11 mouse cellular contexts compared by ENCODE assay signal in the genomic region with DNA sequence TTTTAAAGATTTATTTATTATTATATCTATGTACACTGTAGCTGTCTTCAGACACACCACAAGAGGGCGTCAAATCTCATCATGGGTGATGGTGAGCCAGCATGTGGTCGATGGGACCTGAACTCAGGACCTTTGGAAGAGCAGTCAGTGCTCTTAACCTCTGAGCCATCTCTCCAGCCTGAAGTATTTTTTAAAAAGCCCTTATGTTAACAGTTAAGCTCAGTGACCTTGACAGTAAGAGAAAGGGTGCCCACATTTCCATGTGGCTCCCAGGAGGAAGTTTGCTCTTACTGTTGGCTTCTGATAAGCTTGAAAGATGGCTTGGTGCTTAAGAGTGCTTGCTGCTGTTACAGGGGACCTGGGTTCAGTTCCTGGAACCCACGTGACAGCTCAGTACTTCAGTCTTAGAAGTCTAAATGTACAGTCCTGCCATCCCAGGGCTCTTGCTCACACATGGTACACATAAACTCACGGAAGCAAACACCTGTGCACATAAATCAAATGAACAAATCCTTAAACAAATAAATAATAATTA. TPM values are rescaled to one million over a fixed set of nuclear protein-coding genes. Genes with fewer than 3 reads are reported as not detected.
DNase-seq lines count a peak whose midpoint lies in the region; ATAC-seq and TF ChIP-seq lines count a peak whose summit lies in the region.
"Had no signal": no experiment of that assay in that cellular context is flagged by ENCODE, and none has a peak within 500 bp of the region (broad histone marks: within the 10 kb centered on the region; RNA-seq: fewer than 3 reads in every experiment).

No protein-coding gene starts in this region.

- CTCF ChIA-PET in Patski (lab: Charles Lee) = no interaction called here

- no peak for ATAC-seq in limb, embryonic 13.5 days (ENCODE audit: low FRiP score, low read depth)
- no peak for ATAC-seq in Patski
- peak; percentile 58 for ATAC-seq in liver, embryonic 11.5 days (replicated peaks; ENCODE audit: low FRiP score)
- ATAC-seq in stomach, postnatal 0 days (ENCODE audit: low FRiP score, low TSS enrichment) = peak; percentile 53
- ATAC-seq: hindbrain, embryonic 16.5 days had no signal

- H3K9me3 ChIP-seq in limb, embryonic 13.5 days = no peaks in the 10 kb centered on the region
- H3K9me3 ChIP-seq in limb, embryonic 10.5 days (replicated peaks) = no peaks in the 10 kb centered on the region
- H3K9me3 ChIP-seq in liver, embryonic 11.5 days (ENCODE audit: control insufficient read depth, low read length) = no peaks in the 10 kb centered on the region
- no peaks in the 10 kb centered on the region for H3K9me3 ChIP-seq in stomach, postnatal 0 days (ENCODE audit: control insufficient read depth, low read length)

- no peak overlapping the region for H3K9ac ChIP-seq in limb, embryonic 13.5 days
- peak overlapping the region; percentile 97; the same call in 1 of the 2 replicates for H3K9ac ChIP-seq in liver, embryonic 11.5 days (ENCODE audit: low read depth, low read length)
- H3K9ac ChIP-seq in stomach, postnatal 0 days (ENCODE audit: low read length) = no peak overlapping the region

- TF ChIP-seq CTCF in Patski (IDR thresholded peaks at IDR 0.05) = peak; percentile 36
- TF ChIP-seq CTCF in stomach, postnatal 0 days (IDR thresholded peaks at IDR 0.05; ENCODE audit: low read depth) = peak; percentile 31; the same call in 1 of the 2 replicates

- peaks cover 9% of the 10 kb centered on the region for H3K4me1 ChIP-seq in limb, embryonic 13.5 days
- H3K4me1 ChIP-seq in limb, embryonic 10.5 days = peaks cover 10% of the 10 kb centered on the region
- peaks cover 3% of the 10 kb centered on the region; the same call in 1 of the 2 replicates for H3K4me1 ChIP-seq in liver, embryonic 11.5 days (replicated peaks; ENCODE audit: control insufficient read depth, insufficient read depth, low read length)
- no peaks in the 10 kb centered on the region for H3K4me1 ChIP-seq in stomach, postnatal 0 days (replicated peaks; ENCODE audit: control insufficient read depth, insufficient read depth)

- POLR2A ChIA-PET in Patski (lab: Charles Lee) = no interaction called here

- DNase-seq in limb, embryonic 10.5 days (ENCODE audit: low spot score) = no peak
- no peak for DNase-seq in Patski (ENCODE audit: low read depth, low spot score)
- DNase-seq in liver, embryonic 11.5 days (ENCODE audit: low spot score) = no peak
- DNase-seq in stomach, postnatal 0 days (ENCODE audit: low spot score) = peak; percentile 25
- no peak for DNase-seq in spleen, adult 12 weeks (ENCODE audit: low spot score)
- no peak for DNase-seq in embryo, embryonic 9.5 days (ENCODE audit: extremely low spot score)
- DNase-seq: adrenal gland, adult 2 months; cerebellum, postnatal 36 days; kidney, postnatal 10 days had no signal

- H3K27ac ChIP-seq in limb, embryonic 13.5 days = no peak overlapping the region
- no peak overlapping the region for H3K27ac ChIP-seq in limb, embryonic 10.5 days
- peak overlapping the region; percentile 65 for H3K27ac ChIP-seq in liver, embryonic 11.5 days (ENCODE audit: low read depth, low read length)
- H3K27ac ChIP-seq in stomach, postnatal 0 days (replicated peaks) = no peak overlapping the region

- 80% methylated on average over 4 of the region's 4 CpGs for WGBS in limb, embryonic 13.5 days
- WGBS in limb, embryonic 10.5 days = 88% methylated on average over 4 of the region's 4 CpGs
- 60% methylated on average over 4 of the region's 4 CpGs for WGBS in liver, embryonic 11.5 days
- WGBS in stomach, postnatal 0 days = 68% methylated on average over 4 of the region's 4 CpGs

- H3K4me2 ChIP-seq in limb, embryonic 13.5 days (replicated peaks) = peak overlapping the region; percentile 82; the same call in 1 of the 2 replicates
- peak overlapping the region; percentile 79 for H3K4me2 ChIP-seq in liver, embryonic 11.5 days
- no peak overlapping the region for H3K4me2 ChIP-seq in stomach, postnatal 0 days (replicated peaks; ENCODE audit: low read depth)

- H3K36me3 ChIP-seq in limb, embryonic 13.5 days = peaks cover 20% of the 10 kb centered on the region
- peaks cover 23% of the 10 kb centered on the region for H3K36me3 ChIP-seq in limb, embryonic 10.5 days
- 0 out of 2 replicates have a peak, but pooled peaks cover 3% of the 10 kb centered on the region for H3K36me3 ChIP-seq in liver, embryonic 11.5 days (ENCODE audit: control insufficient read depth, insufficient read depth, low read length)
- H3K36me3 ChIP-seq in stomach, postnatal 0 days (ENCODE audit: control insufficient read depth, insufficient read depth, low read length) = peaks cover 2% of the 10 kb centered on the region; the same call in 1 of the 2 replicates

- H3K4me3 ChIP-seq in limb, embryonic 13.5 days = no peak overlapping the region
- H3K4me3 ChIP-seq in limb, embryonic 10.5 days = no peak overlapping the region
- H3K4me3 ChIP-seq in liver, embryonic 11.5 days (ENCODE audit: low read depth, low read length) = peak overlapping the region; percentile 95
- H3K4me3 ChIP-seq in stomach, postnatal 0 days (ENCODE audit: low read depth, low read length) = no peak overlapping the region

- no peak for TF ChIP-seq EP300 in stomach, postnatal 0 days (optimal IDR thresholded peaks at IDR 0.05)

- H3K27me3 ChIP-seq in limb, embryonic 13.5 days = no peaks in the 10 kb centered on the region
- H3K27me3 ChIP-seq in limb, embryonic 10.5 days (ENCODE audit: low read depth, poor library complexity, severe bottlenecking) = no peaks in the 10 kb centered on the region
- H3K27me3 ChIP-seq in Patski = no peaks in the 10 kb centered on the region
- no peaks in the 10 kb centered on the region for H3K27me3 ChIP-seq in liver, embryonic 11.5 days (replicated peaks; ENCODE audit: control insufficient read depth, insufficient read depth, low read length)
- H3K27me3 ChIP-seq in stomach, postnatal 0 days (ENCODE audit: control insufficient read depth, insufficient read depth, low read length) = no peaks in the 10 kb centered on the region

- in situ Hi-C loops in Patski (cut with MboI; ENCODE audit: low pct_unique_long_range_greater_than_20kb) = no loop called here

RNA-seq across cellular contexts. Expression of a gene that starts 1.6 kb away (rescaled TPM):
- polyA plus RNA-seq in limb, embryonic 13.5 days (2015; fragmentation: Nextera tagmentation; extraction: Ambion mirVana) = 45.2 and 46.8 TPM in 2 replicates
- 33.9 and 41.7 TPM in 2 replicates for polyA plus RNA-seq in limb, embryonic 10.5 days (2016; fragmentation: Nextera tagmentation; extraction: Ambion mirVana)
- polyA plus RNA-seq in Patski (2021) = 24.7 TPM
- polyA plus RNA-seq in liver, embryonic 11.5 days (2014; fragmentation: Nextera tagmentation; extraction: Ambion mirVana) = 38.6 and 41.1 TPM in 2 replicates
- polyA plus RNA-seq in stomach, postnatal 0 days (2015; fragmentation: Nextera tagmentation; extraction: Ambion mirVana) = 28.9 and 30.0 TPM in 2 replicates

RNA-seq across cellular contexts. Expression of a gene that starts 5.6 kb away (rescaled TPM):
- 28.7 and 32.1 TPM in 2 replicates for polyA plus RNA-seq in limb, embryonic 13.5 days (2015; fragmentation: Nextera tagmentation; extraction: Ambion mirVana)
- polyA plus RNA-seq in limb, embryonic 10.5 days (2016; fragmentation: Nextera tagmentation; extraction: Ambion mirVana) = 41.0 and 49.3 TPM in 2 replicates
- polyA plus RNA-seq in Patski (2021) = 41.9 TPM
- polyA plus RNA-seq in liver, embryonic 11.5 days (2014; fragmentation: Nextera tagmentation; extraction: Ambion mirVana) = 54.3 and 56.3 TPM in 2 replicates
- polyA plus RNA-seq in stomach, postnatal 0 days (2015; fragmentation: Nextera tagmentation; extraction: Ambion mirVana) = 13.5 and 13.8 TPM in 2 replicates

RNA-seq across cellular contexts. Expression of a gene that starts 54.8 kb away (rescaled TPM):
- 107 and 108 TPM in 2 replicates for polyA plus RNA-seq in limb, embryonic 13.5 days (2015; fragmentation: Nextera tagmentation; extraction: Ambion mirVana)
- polyA plus RNA-seq in limb, embryonic 10.5 days (2016; fragmentation: Nextera tagmentation; extraction: Ambion mirVana) = 140 and 161 TPM in 2 replicates
- polyA plus RNA-seq in Patski (2021) = 97.7 TPM
- polyA plus RNA-seq in liver, embryonic 11.5 days (2014; fragmentation: Nextera tagmentation; extraction: Ambion mirVana) = 137 and 149 TPM in 2 replicates
- polyA plus RNA-seq in stomach, postnatal 0 days (2015; fragmentation: Nextera tagmentation; extraction: Ambion mirVana) = 111 and 117 TPM in 2 replicates

Comparison
In these comparisons a context has a peak if more than half of its experiments do, and no peak if none do; other contexts are left out.
1. ATAC-seq: peak in liver, embryonic 11.5 days (single experiment) and stomach, postnatal 0 days (single experiment); none in limb, embryonic 13.5 days (single experiment) and Patski (single experiment).